Mouse (Mus musculus): Measurements from ENCODE around the gene Ifrd1. TPM values are rescaled to one million over a fixed set of nuclear protein-coding genes. Genes with fewer than 3 reads are reported as not detected.
"Not testable (repeated sequence)": the region's sequence is repeated elsewhere in the genome, so short reads cannot be mapped to it uniquely, and the experiment has no call there.

Gene Ifrd1
- total RNA-seq, 2 experiments from 2014 or later, result 85.0 to 91.1 TPM

GRCm38 (mm10) chr12:40202161-40203035, 45.9 kb downstream of the Ifrd1 start:
- no peak for DNase-seq (ENCODE audit: low spot score in 2 of 2)
- intact Hi-C loops (cut with DNase I), result no loop called here

DNA sequence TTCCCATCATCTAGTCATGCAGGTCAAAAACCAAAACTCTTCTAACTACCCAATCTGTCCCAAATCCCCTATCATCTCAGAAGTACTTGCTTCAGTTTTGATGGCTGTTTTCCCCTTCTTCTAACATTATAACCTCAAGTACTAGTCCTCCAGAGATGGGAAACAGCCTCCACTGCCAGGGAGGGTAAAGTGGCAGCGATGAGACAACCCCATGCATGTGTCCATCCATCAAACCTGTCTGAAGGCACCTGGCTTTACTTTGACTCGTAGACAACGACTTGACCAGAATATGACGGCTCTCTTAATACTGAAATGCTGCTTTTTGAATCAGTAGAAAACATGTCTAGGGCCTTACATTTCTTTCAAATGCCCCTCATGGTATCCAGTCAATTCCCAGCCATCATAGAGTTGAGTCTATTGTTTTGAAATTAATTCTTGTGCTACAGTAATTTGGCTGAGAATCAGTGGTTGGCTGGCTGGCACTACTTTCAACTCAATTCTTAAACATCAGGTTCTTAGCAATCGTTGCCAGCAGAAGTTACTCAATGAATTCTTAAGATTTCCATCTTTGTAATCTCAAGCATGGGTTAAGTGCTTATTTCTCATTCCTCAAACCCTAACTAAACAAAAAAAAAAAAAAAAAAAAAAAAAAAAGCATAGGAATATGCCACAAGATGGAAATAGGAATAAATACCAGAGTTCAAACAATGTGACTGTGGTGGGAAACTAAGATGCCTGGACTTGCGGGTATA, 47.6 kb downstream of the Ifrd1 start:
- no peak for DNase-seq (ENCODE audit: low spot score in 2 of 2)
- intact Hi-C loops (cut with DNase I), result no loop called here

DNA sequence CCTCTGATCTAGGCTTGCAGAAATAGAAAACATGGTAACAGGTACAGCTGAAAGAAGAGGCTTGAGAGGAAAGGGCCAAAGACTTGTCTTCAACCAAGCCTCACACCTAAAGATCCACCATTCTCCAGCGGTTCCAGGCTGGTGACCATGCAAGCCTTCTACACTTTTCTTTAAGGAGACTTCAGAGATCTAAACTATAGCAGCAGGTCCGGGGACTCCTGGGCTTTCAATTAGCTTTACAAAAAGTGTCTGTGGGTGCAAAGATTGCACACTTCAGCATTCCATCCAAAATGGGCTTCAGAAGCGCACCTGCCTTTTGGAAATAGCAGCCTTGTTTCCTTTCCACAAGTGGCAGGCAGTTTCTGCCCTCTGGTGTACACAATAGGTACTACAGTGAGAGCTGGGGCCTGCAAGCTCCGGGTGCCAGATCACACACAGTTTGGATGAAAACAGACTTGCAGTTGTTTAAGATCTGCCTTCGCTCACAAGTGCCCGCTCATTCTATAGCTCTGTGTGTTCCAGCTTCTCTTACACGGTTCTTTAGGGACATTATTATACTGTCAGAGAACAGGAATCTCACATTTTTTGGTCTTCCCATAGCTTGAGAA, 48.4 kb downstream of the Ifrd1 start:
- intact Hi-C loops (cut with DNase I), result no loop called here

GRCm38 (mm10) chr12:40199302-40199701, 49.0 kb downstream of the Ifrd1 start, which contains the start of gene Lsmem1:
Gene Lsmem1, minus strand, starts transcription at chr12:40199490.
- DNase-seq (ENCODE audit: low spot score in 2 of 2), result peak; percentile 37 to 69
- intact Hi-C loops (cut with DNase I), result no loop called here

More for the DNA sequence above, 48.4 kb downstream of the Ifrd1 start:
- DNase-seq (ENCODE audit: low spot score in 2 of 2), result peak; percentile 87

- intact Hi-C loops (cut with DNase I), result no loop called here
- DNase-seq (ENCODE audit: low spot score in 2 of 2), result no peak
These were observed 49.9 kb downstream of the Ifrd1 start for GRCm38 (mm10) chr12:40198427-40198826.

- intact Hi-C loops (cut with DNase I), result no loop called here
- no peak for DNase-seq (ENCODE audit: low spot score in 2 of 2)
These were observed 50.3 kb downstream of the Ifrd1 start for GRCm38 (mm10) chr12:40198019-40198418.

DNA sequence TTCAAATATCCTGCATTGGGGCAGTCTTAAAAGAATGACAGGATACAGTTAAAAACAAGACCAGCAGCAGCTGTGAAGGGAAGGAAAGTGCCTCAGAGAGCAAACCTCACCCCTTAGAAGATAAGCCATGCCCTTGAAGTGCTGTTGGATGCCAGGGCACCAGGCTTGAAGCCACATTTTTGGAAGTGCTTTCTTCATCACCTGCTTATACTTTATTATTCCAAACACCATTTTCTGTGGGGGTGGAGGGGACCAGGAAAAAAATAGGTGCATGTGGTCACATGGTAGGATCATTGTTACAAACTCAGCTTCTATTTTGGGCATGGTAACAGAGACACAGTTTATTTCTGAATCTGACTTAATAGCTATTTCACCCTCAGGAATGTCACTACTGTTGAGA, 50.8 kb downstream of the Ifrd1 start:
- intact Hi-C loops (cut with DNase I), result no loop called here
- no peak for DNase-seq (ENCODE audit: low spot score in 2 of 2)

- intact Hi-C loops (cut with DNase I), result no loop called here
- DNase-seq (ENCODE audit: low spot score in 2 of 2), result no peak
These were observed 62.8 kb downstream of the Ifrd1 start for GRCm38 (mm10) chr12:40185474-40185873.

- DNase-seq (ENCODE audit: low spot score in 2 of 2), result no peak
- intact Hi-C loops (cut with DNase I), result no loop called here
These were observed 71.2 kb downstream of the Ifrd1 start for GRCm38 (mm10) chr12:40177089-40177488.

DNA sequence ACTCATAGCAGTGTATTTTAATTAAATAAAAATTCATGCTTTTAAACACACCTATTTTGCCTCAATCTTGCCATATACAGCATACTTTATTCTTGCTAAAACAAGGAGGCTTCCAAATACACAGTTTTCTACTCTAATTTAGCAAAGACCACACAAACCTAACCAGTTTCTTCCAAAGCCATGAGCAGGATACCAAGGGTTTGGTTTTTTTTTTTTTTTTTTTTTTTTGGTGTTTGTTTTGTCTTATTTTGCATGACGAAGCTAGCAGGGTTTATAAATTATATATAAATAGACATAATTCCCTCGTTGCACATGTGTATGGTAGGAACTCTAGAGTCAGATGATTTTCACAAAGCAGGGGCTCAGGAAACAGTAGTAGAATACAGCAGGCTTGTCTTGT, 72.1 kb downstream of the Ifrd1 start:
- no peak for DNase-seq (ENCODE audit: low spot score in 2 of 2)
- intact Hi-C loops (cut with DNase I), result no loop called here

DNA sequence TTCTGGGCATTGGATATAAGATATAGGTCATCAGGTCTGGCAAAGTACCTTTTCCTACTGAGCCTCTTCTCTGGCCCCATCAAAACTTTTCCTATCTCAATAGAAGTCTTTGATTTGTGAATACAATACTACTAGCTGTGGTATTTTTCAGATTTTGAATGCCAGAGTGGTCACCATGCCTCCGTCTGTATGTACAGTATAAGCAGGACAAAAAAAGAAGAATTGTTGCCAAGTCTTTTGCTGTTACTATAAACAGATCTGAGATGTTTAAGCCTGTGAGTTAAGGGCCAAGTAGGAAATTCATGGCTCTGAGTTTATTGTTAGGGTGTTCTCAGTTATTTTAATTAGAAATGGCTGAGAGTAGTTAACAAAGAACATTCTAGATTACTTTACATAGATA, 73.1 kb downstream of the Ifrd1 start:
- DNase-seq (ENCODE audit: low spot score in 2 of 2); intact Hi-C loops (cut with DNase I): not testable (repeated sequence)

GRCm38 (mm10) chr12:40171637-40172036, 76.7 kb downstream of the Ifrd1 start:
- DNase-seq (ENCODE audit: low spot score in 2 of 2), result no peak
- intact Hi-C loops (cut with DNase I), result no loop called here

- DNase-seq (ENCODE audit: low spot score in 2 of 2), result no peak
- intact Hi-C loops (cut with DNase I), result loop anchor here (10.0 kb wide), 1 partner anchor 505 kb away; no protein-coding TSS in a partner anchor
These were observed 78.6 kb downstream of the Ifrd1 start for GRCm38 (mm10) chr12:40169675-40170074.

- intact Hi-C loops (cut with DNase I), result loop anchor here (1.0 to 10.0 kb wide), 3 partner anchors 82 to 654 kb away; no protein-coding TSS in a partner anchor
- peak; percentile 21 to 52 for DNase-seq (ENCODE audit: low spot score in 2 of 2)
These were observed 83.7 kb downstream of the Ifrd1 start for GRCm38 (mm10) chr12:40164621-40165020.

DNA sequence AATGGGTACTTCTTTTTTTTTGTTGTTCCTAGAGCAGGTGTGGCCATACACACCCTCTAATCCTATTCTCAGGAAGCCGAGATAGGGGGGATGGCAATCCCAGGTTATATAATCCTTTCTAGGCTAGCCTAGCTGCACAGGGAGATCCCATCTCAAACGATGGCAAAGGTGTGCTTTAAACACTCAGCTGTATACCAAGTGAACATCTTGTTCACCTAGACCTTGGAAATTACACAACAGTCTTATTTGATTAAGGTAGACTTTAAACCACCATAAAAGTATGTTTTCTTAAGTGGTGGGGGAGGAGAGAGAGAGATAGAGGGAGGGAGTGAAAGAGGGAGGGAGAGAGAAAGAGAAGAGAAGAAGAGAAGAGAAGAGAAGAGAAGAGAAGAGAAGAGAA, 87.5 kb downstream of the Ifrd1 start:
- no peak for DNase-seq (ENCODE audit: low spot score in 2 of 2)
- intact Hi-C loops (cut with DNase I), result loop anchor here (10.0 kb wide), 1 partner anchor 496 kb away; no protein-coding TSS in a partner anchor

- DNase-seq (ENCODE audit: low spot score in 2 of 2), result no peak
- intact Hi-C loops (cut with DNase I), result no loop called here
These were observed 94.1 kb downstream of the Ifrd1 start for GRCm38 (mm10) chr12:40154188-40154587.

- DNase-seq (ENCODE audit: low spot score in 2 of 2), result no peak
- intact Hi-C loops (cut with DNase I), result no loop called here
These were observed 95.8 kb downstream of the Ifrd1 start for GRCm38 (mm10) chr12:40152353-40153069.
